Mouse (Mus musculus): ENCODE measurements at regions not wholly inside any gene's neighbourhood (a gene's known extent, or its start where the extent isn't known, plus 50 kb on each side); places are given as distances from the start of the nearest gene placed in this dataset.

- no peak for DNase-seq
Measured at GRCm38 (mm10) chr1:78876156-78876555, 59.6 kb downstream of the Kcne4 start.

DNA sequence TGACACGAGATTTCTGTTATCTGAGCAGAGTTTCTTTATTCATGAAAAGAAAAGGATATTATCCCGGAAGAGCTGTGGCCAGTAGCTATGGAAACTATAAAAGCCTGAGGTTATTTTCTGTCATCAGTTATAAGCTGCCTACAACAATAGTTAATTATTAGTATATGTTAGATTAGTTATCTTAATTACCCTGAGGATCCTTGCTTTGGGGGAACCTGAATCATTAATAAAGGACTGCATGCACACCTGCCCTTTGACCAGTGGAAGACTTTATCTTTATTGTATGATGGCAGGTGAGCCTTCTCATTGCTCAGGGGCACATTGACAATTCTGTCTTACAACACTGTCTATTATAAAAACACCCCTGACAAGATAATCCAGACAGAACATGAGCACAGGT lies 62.7 kb downstream of the Kcne4 start:
- DNase-seq: no peak

DNA sequence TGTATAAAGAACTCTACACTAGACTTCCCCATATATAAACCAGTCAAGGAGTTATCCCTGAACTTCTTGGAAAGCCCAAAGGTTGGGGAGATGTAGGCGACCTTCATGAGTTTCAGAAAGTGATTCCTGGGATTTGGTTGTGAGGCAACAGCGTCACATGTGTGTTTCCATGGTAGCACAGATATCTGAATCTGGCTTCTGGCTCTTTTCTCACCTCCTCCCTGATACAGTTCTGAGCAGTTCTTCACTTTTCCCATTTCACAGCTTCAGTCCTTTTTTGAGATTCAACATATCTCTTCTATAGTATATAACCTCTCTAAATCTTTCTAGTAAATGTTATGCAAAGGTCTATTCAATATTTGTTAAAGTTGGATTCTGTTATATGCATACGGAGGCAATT lies 65.9 kb downstream of the Kcne4 start:
- no peak for DNase-seq

DNA sequence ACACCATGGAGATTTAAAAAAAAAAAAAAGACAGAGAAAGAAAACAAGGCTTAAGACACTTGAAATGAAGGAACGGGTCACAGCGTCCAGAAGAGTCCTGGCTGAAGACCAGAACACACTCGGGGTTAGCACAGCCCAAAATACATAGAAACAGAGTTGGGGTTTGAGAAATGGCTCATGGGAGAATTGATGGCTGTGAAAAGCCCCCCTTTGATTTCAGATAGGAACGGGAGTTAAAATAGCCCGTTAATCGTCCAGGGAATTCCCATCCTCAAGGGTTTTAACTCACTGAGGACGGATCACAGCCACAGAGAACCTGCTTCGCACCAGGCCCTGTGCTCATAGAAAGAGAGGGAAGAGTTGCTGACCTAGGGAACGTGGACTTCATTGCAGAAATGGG lies 72.7 kb downstream of the Kcne4 start:
- DNase-seq: no peak

GRCm38 (mm10) chr1:78891344-78891743 lies 74.8 kb downstream of the Kcne4 start:
- no peak for DNase-seq

GRCm38 (mm10) chr1:78894301-78894700 lies 77.7 kb downstream of the Kcne4 start:
- no peak for DNase-seq

- no peak for DNase-seq
Measured at GRCm38 (mm10) chr1:78895112-78895511, 78.6 kb downstream of the Kcne4 start.

DNA sequence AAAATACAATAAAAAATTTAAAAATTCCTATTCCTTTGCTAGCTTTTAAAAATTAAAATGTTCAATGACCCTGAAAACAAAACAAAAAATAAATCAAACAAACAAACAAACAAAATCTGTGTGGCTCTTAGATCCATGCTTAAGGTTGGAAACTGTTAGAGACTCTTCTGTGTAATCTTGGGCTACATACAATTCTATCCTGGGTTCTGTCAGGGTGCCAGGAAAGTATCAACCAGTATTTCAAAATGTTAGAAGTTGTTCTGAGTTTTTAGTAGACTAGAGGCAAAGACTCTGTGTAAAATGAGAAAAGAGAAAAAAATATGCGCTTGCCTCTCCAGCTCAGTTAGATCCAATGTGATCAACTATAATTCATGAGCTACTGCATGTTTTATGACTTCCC lies 91.0 kb downstream of the Kcne4 start:
- DNase-seq: no peak

DNA sequence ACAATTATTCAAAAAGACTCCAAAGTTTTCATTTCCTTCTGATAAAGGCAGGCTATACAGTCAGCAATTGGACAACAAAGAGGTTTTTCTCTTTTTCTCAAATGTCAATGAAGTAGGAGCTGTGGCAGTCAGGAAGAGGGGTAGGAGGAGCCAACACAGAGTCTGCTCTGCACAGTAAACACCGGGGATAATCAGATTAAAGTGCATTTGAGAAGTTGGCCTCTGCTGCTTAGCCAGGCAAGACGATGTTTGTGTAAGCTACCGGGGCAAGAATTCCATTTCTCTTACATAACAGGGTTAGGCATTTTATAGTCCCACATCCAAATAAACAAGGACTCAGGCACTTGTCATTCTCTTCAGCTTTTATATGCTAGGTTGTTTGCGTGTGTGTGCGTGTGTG lies 91.4 kb downstream of the Kcne4 start:
- DNase-seq: peak in 1 of 2 experiments; percentile 6

DNA sequence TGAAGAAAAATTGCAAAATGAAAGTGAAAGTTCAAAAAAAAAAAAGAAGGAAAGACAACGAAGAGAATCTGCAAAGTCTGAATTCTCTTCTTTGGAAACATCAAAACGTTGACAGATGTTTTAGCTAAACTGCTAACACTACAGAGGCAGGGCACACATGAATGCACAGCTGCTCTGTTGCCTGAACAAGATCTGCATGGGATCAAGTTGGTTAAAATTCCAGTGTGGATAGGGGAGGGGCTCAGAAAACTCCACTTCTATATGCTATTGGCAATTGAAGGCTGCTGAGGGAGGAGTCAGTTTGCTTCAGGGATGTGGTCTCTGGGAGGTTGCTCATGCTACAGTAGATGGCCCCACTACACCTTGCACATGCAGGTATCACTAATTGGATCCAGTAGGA lies 97.2 kb downstream of the Kcne4 start:
- no peak for DNase-seq

- DNase-seq: no peak
Measured at GRCm38 (mm10) chr1:78919863-78920262, 103.3 kb downstream of the Kcne4 start.

- no peak for DNase-seq
Measured at GRCm38 (mm10) chr1:78929975-78930374, 113.4 kb downstream of the Kcne4 start.

DNA sequence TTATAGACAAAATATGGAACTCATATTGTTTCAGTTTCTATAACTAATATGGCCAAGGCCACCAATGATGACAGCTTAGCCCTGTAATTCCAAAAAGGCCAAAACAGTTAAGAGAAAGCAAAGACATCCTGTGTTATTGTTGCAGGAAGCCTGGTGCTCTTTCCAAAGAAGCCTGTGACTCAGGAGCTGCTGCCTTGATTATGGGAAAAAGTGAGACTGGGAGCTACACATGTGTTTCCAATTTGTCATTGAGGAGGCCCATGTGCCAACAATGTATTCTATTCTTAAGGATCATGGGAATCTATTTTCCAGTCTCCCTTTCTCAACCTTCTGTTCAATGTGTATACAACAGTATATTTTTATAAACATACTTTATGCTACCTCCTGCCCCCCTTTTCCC lies 123.3 kb downstream of the Kcne4 start:
- DNase-seq: no peak

GRCm38 (mm10) chr1:78945588-78945987 lies 129.0 kb downstream of the Kcne4 start:
- DNase-seq: no peak

DNA sequence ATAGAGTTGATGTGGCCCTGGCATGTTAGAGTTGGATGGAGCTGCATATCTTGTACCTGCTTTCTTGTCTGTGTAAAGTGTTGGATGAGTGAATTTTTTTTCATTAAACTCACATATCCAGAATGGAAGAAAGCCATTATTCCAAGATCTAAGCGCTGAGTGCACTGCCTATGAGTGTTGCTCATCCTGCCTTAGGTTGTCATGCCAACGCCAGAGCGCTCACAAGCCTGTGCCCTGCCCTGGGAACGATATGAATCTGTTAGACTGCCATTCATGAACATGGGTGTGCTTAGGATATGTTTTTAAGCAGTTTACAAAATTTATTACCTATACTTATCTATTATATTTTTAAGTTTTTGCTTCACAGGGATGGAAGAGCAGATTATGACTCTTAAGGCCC lies 163.5 kb downstream of the Kcne4 start:
- no peak for DNase-seq
